Mouse (Mus musculus) lung, adult 2 months (tissue): Measurements from ENCODE around the gene Gm43064. TPM values are rescaled to one million over a fixed set of nuclear protein-coding genes. Genes with fewer than 3 reads are reported as not detected.
"Not testable (repeated sequence)": the region's sequence is repeated elsewhere in the genome, so short reads cannot be mapped to it uniquely, and the experiment has no call there.

ENCODE experiments used
- DNase-seq: peaks from one replicate; pipeline ENCODE4 v3.0.0; 2022
- H3K4me1 ChIP-seq: fragments of 200-500 bp; 2 replicates; pipeline ENCODE4 v1.6.1; 2011; ENCODE audit warnings: low read length; ENCODE audit not compliant: control insufficient read depth, insufficient read depth
- H3K4me3 ChIP-seq: fragments of 200-500 bp; replicated peaks from 2 replicates; pipeline ENCODE3; 2011; ENCODE audit warnings: low read depth, mild to moderate bottlenecking, control low read depth, low read length; ENCODE audit errors: extremely low read depth
- CTCF ChIP-seq: fragments of 200-500 bp; IDR thresholded peaks from 2 replicates; pipeline ENCODE4 v1.5.1; 2011; ENCODE audit warnings: mild to moderate bottlenecking, low read length, control low read depth; ENCODE audit not compliant: insufficient read depth
- POLR2A ChIP-seq: fragments of 200-500 bp; IDR thresholded peaks from 2 replicates; pipeline ENCODE4 v1.6.1; 2011; ENCODE audit warnings: low read depth, mild to moderate bottlenecking, control low read depth, low read length, borderline replicate concordance; ENCODE audit errors: extremely low read depth
- WGBS: fragments of 180-500 bp; shearing (Covaris S2); methylation state at CpG from one replicate; pipeline ENCODE4 v1.1.7; 2018; 5-methylcytosine and 5-hydroxymethylcytosine counted together
- polyA plus RNA-seq: library from polyadenylated mRNA; depleted of rRNA; stranded (reverse); fragments of >200 nt; gene quantifications from 2 replicates; pipeline ENCODE4 v1.2.3, GENCODE M21; 2012

Gm43064 gene
- polyA plus RNA-seq, 1 experiment = not detected

GRCm38 (mm10) chr3:103831146-103831545 lies 21.8 kb downstream of the Gm43064 start:
- WGBS = 69% methylated on average over 7 of the region's 7 CpGs
- DNase-seq = no peak
- no peaks in the 10 kb centered on the region; the same call in 1 of the 2 replicates for H3K4me1 ChIP-seq
- TF ChIP-seq CTCF = no peak
- no peak for TF ChIP-seq POLR2A
- H3K4me3 ChIP-seq = no peak overlapping the region

GRCm38 (mm10) chr3:103832426-103832825 lies 23.1 kb downstream of the Gm43064 start, which contains the start of gene Bcl2l15:
TSS of gene Bcl2l15 (plus strand) at chr3:103832601.
- no peaks in the 10 kb centered on the region; the same call in 1 of the 2 replicates for H3K4me1 ChIP-seq
- no peak for TF ChIP-seq POLR2A
- DNase-seq = no peak
- H3K4me3 ChIP-seq = no peak within 1 kb of the TSS

- TF ChIP-seq CTCF (no peak), POLR2A (no peak)
- WGBS = 94% methylated on average over 2 of the region's 2 CpGs
- no peak overlapping the region for H3K4me3 ChIP-seq
- DNase-seq = no peak
- H3K4me1 ChIP-seq = no peaks in the 10 kb centered on the region; the same call in 1 of the 2 replicates
These were observed 24.6 kb downstream of the Gm43064 start for GRCm38 (mm10) chr3:103834001-103834400.

GRCm38 (mm10) chr3:103835272-103835950 lies 26.0 kb downstream of the Gm43064 start:
- no peak overlapping the region for H3K4me3 ChIP-seq
- no peak for DNase-seq
- WGBS = 77% methylated on average over 6 of the region's 6 CpGs
- TF ChIP-seq CTCF = no peak
- TF ChIP-seq POLR2A = no peak
- no peaks in the 10 kb centered on the region; the same call in 1 of the 2 replicates for H3K4me1 ChIP-seq

- 71% methylated on average over 10 of the region's 10 CpGs for WGBS
- no peaks in the 10 kb centered on the region; the same call in 1 of the 2 replicates for H3K4me1 ChIP-seq
- H3K4me3 ChIP-seq = no peak overlapping the region
- no peak for TF ChIP-seq POLR2A
- TF ChIP-seq CTCF = no peak
- no peak for DNase-seq
These were observed 26.6 kb downstream of the Gm43064 start for GRCm38 (mm10) chr3:103835951-103836310.

- 95% methylated on average over 5 of the region's 5 CpGs for WGBS
- no peaks in the 10 kb centered on the region; the same call in 1 of the 2 replicates for H3K4me1 ChIP-seq
- TF ChIP-seq CTCF = no peak
- no peak for TF ChIP-seq POLR2A
- no peak overlapping the region for H3K4me3 ChIP-seq
- no peak for DNase-seq
These were observed 27.1 kb downstream of the Gm43064 start for GRCm38 (mm10) chr3:103836453-103836852.

- TF ChIP-seq CTCF = no peak
- no peak for TF ChIP-seq POLR2A
- no peak for DNase-seq
- 91% methylated on average over 6 of the region's 6 CpGs for WGBS
- Histone ChIP-seq H3K4me1 (no peaks in the 10 kb centered on the region), H3K4me3 (no peak overlapping the region)
These were observed 30.3 kb downstream of the Gm43064 start for GRCm38 (mm10) chr3:103839711-103840110.

GRCm38 (mm10) chr3:103840195-103840594 lies 30.8 kb downstream of the Gm43064 start:
- H3K4me3 ChIP-seq, DNase-seq, H3K4me1 ChIP-seq: not testable (repeated sequence)
- 78% methylated on average over 3 of the region's 3 CpGs for WGBS

GRCm38 (mm10) chr3:103840946-103841345 lies 31.6 kb downstream of the Gm43064 start:
- not testable (repeated sequence) for DNase-seq, H3K4me1 ChIP-seq, H3K4me3 ChIP-seq
- WGBS = 89% methylated on average over 7 of the region's 7 CpGs

- Histone ChIP-seq H3K4me1 (no peaks in the 10 kb centered on the region; the same call in 1 of the 2 replicates), H3K4me3 (no peak overlapping the region)
- DNase-seq = no peak
- no peak for TF ChIP-seq CTCF
- no peak for TF ChIP-seq POLR2A
- WGBS = 64% methylated on average over 9 of the region's 9 CpGs
These were observed 41.4 kb downstream of the Gm43064 start for GRCm38 (mm10) chr3:103850644-103851363.
